Mouse (Mus musculus): ENCODE measurements around the gene Srsf1. TPM values are rescaled to one million over a fixed set of nuclear protein-coding genes. Genes with fewer than 3 reads are reported as not detected.
"Not testable (repeated sequence)": the region's sequence is repeated elsewhere in the genome, so short reads cannot be mapped to it uniquely, and the experiment has no call there.

Gene Srsf1
- total RNA-seq, 2 experiments from 2014 or later, result 67.5 to 85.8 TPM

- intact Hi-C loops (cut with DNase I), result no loop called here
- H3K27ac ChIP-seq, result no peak overlapping the region
- H3K4me3 ChIP-seq, result no peak overlapping the region
- no peak for DNase-seq
- TF ChIP-seq CTCF (IDR thresholded peaks at IDR 0.05), result no peak
Observed at GRCm38 (mm10) chr11:88023933-88024332, 23.2 kb upstream of the Srsf1 start.

- intact Hi-C loops (cut with DNase I), result no loop called here
- no peak for TF ChIP-seq CTCF (IDR thresholded peaks at IDR 0.05)
- no peak for DNase-seq
- H3K4me3 ChIP-seq, result no peak overlapping the region
- H3K27ac ChIP-seq, result no peak overlapping the region
Observed at GRCm38 (mm10) chr11:88027391-88028035, 19.7 kb upstream of the Srsf1 start.

GRCm38 (mm10) chr11:88028193-88028684, 18.9 kb upstream of the Srsf1 start:
- Histone ChIP-seq H3K27ac (no peak overlapping the region), H3K4me3 (no peak overlapping the region)
- TF ChIP-seq CTCF (IDR thresholded peaks at IDR 0.05), result no peak
- no peak for DNase-seq
- intact Hi-C loops (cut with DNase I), result no loop called here

DNA sequence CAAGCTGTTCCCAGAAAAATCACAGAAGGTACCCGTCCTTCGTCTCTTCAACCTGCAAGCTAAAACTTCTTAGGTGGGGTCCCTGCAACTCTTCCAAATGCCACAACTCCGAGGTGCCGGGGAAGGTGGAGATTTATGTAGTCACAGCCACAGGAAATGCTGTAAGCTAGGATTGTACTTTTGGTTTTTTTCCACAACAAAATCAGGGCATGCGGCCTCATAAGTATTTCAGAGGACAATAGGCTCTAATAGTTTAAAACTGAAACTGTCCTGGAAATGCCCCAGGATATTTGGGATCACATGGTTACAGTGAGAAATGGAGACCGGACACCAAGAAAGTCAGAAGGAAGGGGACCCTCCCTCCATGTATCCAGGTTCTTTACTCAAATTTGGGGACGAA, 17.0 kb upstream of the Srsf1 start:
- Histone ChIP-seq H3K27ac (peak overlapping the region; percentile 13; the same call in 1 of the 2 replicates), H3K4me3 (no peak overlapping the region)
- TF ChIP-seq CTCF (IDR thresholded peaks at IDR 0.05), result no peak
- DNase-seq, result no peak
- intact Hi-C loops (cut with DNase I), result no loop called here

DNA sequence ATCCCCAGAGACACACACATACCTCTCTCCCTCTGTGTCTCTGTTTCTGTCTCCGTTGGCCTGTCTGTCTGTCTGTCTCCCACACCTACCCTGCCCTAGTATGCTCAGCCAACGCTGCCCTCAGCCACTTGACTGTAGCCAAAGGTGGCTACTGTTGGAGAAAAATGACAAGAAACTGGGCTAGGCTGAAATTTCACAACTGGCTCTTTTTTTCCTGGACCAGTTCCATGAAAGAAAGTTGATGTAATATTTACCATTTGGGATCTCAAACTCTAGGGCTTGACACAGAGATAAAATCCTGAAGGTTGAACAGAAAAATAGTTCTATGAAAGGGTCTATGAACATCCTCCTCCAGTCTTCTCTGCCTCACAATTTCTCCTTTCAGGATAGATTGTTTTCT, 16.3 kb upstream of the Srsf1 start:
- 0 out of 2 replicates have a peak overlapping the region, but pooled peaks have one; percentile 17 for H3K27ac ChIP-seq
- no peak for DNase-seq
- no peak for TF ChIP-seq CTCF (IDR thresholded peaks at IDR 0.05)
- H3K4me3 ChIP-seq, result no peak overlapping the region
- intact Hi-C loops (cut with DNase I), result no loop called here

DNA sequence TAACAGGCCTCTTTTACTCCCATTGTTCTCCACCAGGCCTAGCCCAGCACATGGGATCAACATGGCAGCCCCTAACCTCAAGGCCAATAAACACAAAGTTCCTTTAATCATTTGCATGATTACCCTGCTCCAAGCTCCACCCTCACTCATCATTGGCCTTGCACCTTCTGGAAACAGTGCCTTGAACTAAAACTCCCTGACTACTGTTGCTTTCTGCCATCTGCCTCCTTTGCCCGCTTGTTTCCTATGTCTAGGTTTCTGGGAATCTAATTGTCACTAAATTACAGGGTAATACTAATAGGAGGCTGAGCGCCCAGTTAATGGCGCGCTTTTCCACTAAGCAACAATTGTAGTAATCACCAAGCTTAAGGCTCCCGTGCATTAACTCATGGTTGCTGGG, 15.4 kb upstream of the Srsf1 start:
- intact Hi-C loops (cut with DNase I), result no loop called here
- Histone ChIP-seq H3K27ac (no peak overlapping the region), H3K4me3 (no peak overlapping the region)
- DNase-seq, result no peak
- no peak for TF ChIP-seq CTCF (IDR thresholded peaks at IDR 0.05)

DNA sequence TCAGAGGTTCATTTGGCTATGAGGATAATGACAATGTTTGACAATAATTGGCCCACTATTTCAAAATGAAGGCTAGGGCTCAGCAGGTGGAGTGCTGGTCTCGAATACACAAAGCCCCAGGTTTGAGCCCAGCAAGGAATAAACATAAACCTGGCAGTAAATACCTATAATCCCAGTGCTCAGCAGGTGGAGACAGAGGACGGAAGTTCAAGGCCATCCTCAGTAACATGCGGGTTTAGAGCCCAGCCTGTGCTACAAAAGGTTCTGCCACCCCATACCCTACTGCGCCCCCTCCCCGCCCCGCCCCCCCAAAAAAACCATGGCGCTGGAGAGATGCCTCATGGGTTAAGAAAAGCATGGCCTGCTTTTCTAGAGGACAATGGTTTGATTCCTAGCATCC, 11.2 kb upstream of the Srsf1 start:
- intact Hi-C loops (cut with DNase I), result no loop called here
- no peak for DNase-seq
- H3K27ac ChIP-seq, result no peak overlapping the region
- no peak for TF ChIP-seq CTCF (IDR thresholded peaks at IDR 0.05)
- H3K4me3 ChIP-seq, result no peak overlapping the region

GRCm38 (mm10) chr11:88036761-88037251, 10.4 kb upstream of the Srsf1 start:
- intact Hi-C loops (cut with DNase I), result no loop called here
- no peak for DNase-seq
- no peak for TF ChIP-seq CTCF (IDR thresholded peaks at IDR 0.05)
- Histone ChIP-seq H3K27ac (no peak overlapping the region), H3K4me3 (no peak overlapping the region)

DNA sequence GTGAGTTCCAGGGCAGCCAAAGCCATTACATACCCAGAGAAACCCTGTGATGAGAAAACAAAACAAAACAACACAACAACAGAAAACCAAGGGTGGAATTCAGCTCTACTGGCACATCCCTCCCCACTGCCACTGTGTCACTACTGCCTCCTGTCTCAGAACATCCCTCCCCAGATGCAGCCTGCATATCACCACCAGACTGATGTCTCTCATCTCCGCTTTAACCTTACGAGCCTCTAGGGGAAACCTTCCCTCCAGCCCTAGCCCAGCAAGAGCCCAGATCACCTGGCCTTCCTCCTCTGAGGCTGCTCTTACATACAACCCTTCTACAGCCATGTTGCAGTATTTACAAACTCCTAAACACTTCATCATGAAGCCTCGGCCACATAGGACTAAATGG, 9.8 kb upstream of the Srsf1 start:
- DNase-seq, result no peak
- intact Hi-C loops (cut with DNase I), result no loop called here
- no peak overlapping the region for H3K27ac ChIP-seq
- no peak for TF ChIP-seq CTCF (IDR thresholded peaks at IDR 0.05)
- H3K4me3 ChIP-seq, result no peak overlapping the region

DNA sequence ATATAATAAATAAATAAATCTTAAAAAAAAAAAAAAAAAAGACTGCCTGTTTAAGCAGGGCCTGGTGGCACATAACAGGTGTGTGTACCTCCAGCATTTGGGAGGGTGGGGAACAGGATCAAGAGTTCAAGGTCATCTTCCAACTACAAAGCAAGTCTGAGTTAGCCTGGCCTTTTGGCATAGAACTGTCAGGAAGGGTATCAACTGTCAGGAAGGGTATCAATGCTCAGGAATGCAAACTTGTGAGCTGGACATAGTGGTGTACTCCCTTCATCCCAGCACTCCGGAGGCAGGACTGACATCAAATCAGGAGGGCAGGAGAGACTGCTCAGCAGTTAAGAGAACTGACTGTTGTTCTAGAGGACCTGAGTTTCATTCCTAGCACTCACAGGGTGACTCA, 8.1 kb upstream of the Srsf1 start:
- TF ChIP-seq CTCF (IDR thresholded peaks at IDR 0.05), result no peak
- intact Hi-C loops (cut with DNase I), result no loop called here
- Histone ChIP-seq H3K27ac (no peak overlapping the region), H3K4me3 (no peak overlapping the region)
- no peak for DNase-seq

DNA sequence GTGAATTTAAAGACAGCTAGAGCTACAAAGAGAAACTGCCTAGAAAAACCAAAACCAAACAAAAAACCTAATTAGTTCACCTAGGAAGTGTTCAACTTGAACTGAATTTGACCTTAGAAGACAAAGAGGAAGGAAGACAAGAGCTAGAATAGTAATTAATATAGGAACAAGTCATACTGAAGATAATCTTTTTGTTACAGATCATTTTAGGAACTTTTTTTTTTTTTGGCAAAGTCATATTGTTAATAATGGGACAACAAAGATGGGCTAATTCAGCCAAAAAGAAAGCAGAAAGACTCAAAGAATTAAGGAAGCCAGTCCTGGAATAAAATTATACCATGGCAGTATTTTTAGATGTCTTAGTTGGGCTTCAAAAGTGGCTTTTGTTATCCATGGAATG, 2.9 kb upstream of the Srsf1 start:
- TF ChIP-seq CTCF (IDR thresholded peaks at IDR 0.05), result no peak
- H3K27ac ChIP-seq, result no peak overlapping the region
- DNase-seq, result no peak
- H3K4me3 ChIP-seq, result no peak overlapping the region
- intact Hi-C loops (cut with DNase I), result loop anchor here (10.0 kb wide), 1 partner anchor 620 kb away; no protein-coding TSS in a partner anchor

- not testable (repeated sequence) for H3K27ac ChIP-seq, DNase-seq, H3K4me3 ChIP-seq
- intact Hi-C loops (cut with DNase I), result loop anchor here (10.0 kb wide), 1 partner anchor 620 kb away; no protein-coding TSS in a partner anchor
Observed at GRCm38 (mm10) chr11:88045159-88045558, 2.0 kb upstream of the Srsf1 start.

DNA sequence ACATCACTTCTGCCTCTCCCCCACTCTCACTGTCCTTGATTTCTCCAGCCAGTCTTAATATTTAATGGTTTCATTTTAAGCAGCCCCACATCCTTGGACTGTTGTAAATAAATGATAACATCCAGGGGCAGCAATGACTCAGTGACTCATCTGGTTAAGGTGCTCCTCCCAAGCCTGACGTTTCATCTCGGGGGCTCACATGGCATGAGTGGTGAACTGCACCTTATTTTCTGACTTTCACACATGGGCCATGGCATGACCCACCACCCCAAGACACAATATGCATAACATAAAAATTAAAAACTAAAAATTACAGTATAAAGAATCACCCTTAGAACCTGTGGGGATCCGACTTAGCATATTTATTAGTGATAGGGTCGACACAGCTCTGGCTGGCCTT, 1.3 kb upstream of the Srsf1 start:
- no peak for TF ChIP-seq CTCF (IDR thresholded peaks at IDR 0.05)
- Histone ChIP-seq H3K4me3 (no peak overlapping the region), H3K27ac (no peak overlapping the region)
- intact Hi-C loops (cut with DNase I), result loop anchor here (10.0 kb wide), 1 partner anchor 621 kb away; no protein-coding TSS in a partner anchor
- DNase-seq, result no peak

Measured in gastrocnemius, adult 2 months (tissue).